Mouse (Mus musculus) v-Abl transformed pro-B cells (cell line): ENCODE data around the gene Trappc1.

Experiments used
- in situ Hi-C, 2 experiments: fragments of 400-800 bp; cut with MboI; formaldehyde crosslinking; loops; one replicate each; pipeline ENCODE4 v1.15.1; 2025; ENCODE audit not compliant: unreplicated experiment in 2 of 2

Gene Trappc1

GRCm38 (mm10) chr11:69366855-69367615 is 43.3 kb downstream of the Trappc1 start:
- in situ Hi-C loops, result loop anchor here in 1 of 2 experiments (5.0 kb wide), 1 partner anchor 35 kb away; no protein-coding TSS in a partner anchor

- in situ Hi-C loops, result loop anchor here in 1 of 2 experiments (5.0 kb wide), 1 partner anchor 35 kb away; no protein-coding TSS in a partner anchor
These were observed 44.0 kb downstream of the Trappc1 start for GRCm38 (mm10) chr11:69367616-69368355.

GRCm38 (mm10) chr11:69368356-69369214 is 44.8 kb downstream of the Trappc1 start:
- in situ Hi-C loops, result loop anchor here in 1 of 2 experiments (5.0 kb wide), 1 partner anchor 36 kb away; no protein-coding TSS in a partner anchor

- in situ Hi-C loops, result loop anchor here in 1 of 2 experiments (5.0 kb wide), 1 partner anchor 37 kb away; no protein-coding TSS in a partner anchor
These were observed 45.6 kb downstream of the Trappc1 start, which contains the start of gene Chd3 for GRCm38 (mm10) chr11:69369215-69369989. Gene Chd3, minus strand, starts transcription at chr11:69369406.

GRCm38 (mm10) chr11:69369990-69370816 is 46.4 kb downstream of the Trappc1 start:
- in situ Hi-C loops, result loop anchor here in 1 of 2 experiments (5.0 kb wide), 1 partner anchor 38 kb away; no protein-coding TSS in a partner anchor

- in situ Hi-C loops, result no loop called here
These were observed 47.0 kb downstream of the Trappc1 start for GRCm38 (mm10) chr11:69370817-69371215.

- in situ Hi-C loops, result no loop called here
These were observed 47.8 kb downstream of the Trappc1 start for GRCm38 (mm10) chr11:69371601-69372000.

GRCm38 (mm10) chr11:69372056-69372779 is 48.4 kb downstream of the Trappc1 start:
- in situ Hi-C loops, result no loop called here

GRCm38 (mm10) chr11:69372780-69373170 is 49.0 kb downstream of the Trappc1 start:
- in situ Hi-C loops, result no loop called here

- in situ Hi-C loops, result no loop called here
These were observed 49.6 kb downstream of the Trappc1 start for GRCm38 (mm10) chr11:69373223-69373965.
